Mouse (Mus musculus) forebrain, embryonic 16.5 days (tissue): ENCODE measurements around the gene Bank1. TPM values are rescaled to one million over a fixed set of nuclear protein-coding genes. Genes with fewer than 3 reads are reported as not detected.

ENCODE experiments used
- ATAC-seq: fragments of 200-750 bp; cut with Nextera tagmentation; 2 replicates; pipeline ENCODE4 v1.8.0; 2017; ENCODE audit warnings: mild to moderate bottlenecking, moderate library complexity
- H3K27ac ChIP-seq: fragments of 300-500 bp; sonication (generic); 2 replicates; pipeline ENCODE4 v1.5.1; 2014; ENCODE audit warnings: low read length, control low read depth
- H3K27me3 ChIP-seq: fragments of 300-500 bp; sonication (generic); replicated peaks from 2 replicates; pipeline ENCODE4 v1.6.1; 2014; ENCODE audit warnings: low read length; ENCODE audit not compliant: control insufficient read depth, insufficient read depth
- H3K36me3 ChIP-seq: fragments of 300-500 bp; sonication (generic); 2 replicates; pipeline ENCODE4 v1.6.1; 2014; ENCODE audit not compliant: control insufficient read depth, insufficient read depth
- H3K4me1 ChIP-seq: fragments of 300-500 bp; sonication (generic); replicated peaks from 2 replicates; pipeline ENCODE4 v1.6.1; 2014; ENCODE audit warnings: low read length; ENCODE audit not compliant: control insufficient read depth, insufficient read depth
- H3K4me2 ChIP-seq: fragments of 300-500 bp; sonication (generic); 2 replicates; pipeline ENCODE4 v1.6.1; 2014; ENCODE audit warnings: mild to moderate bottlenecking, low read length, control low read depth
- H3K4me3 ChIP-seq: fragments of 300-500 bp; sonication (generic); replicated peaks from 2 replicates; pipeline ENCODE4 v1.5.1; 2014; ENCODE audit warnings: mild to moderate bottlenecking, low read length, control low read depth
- H3K9ac ChIP-seq: fragments of 300-500 bp; sonication (generic); replicated peaks from 2 replicates; pipeline ENCODE4 v1.6.1; 2014; ENCODE audit warnings: low read depth, low read length, control low read depth
- H3K9me3 ChIP-seq: fragments of 300-500 bp; sonication (generic); 2 replicates; pipeline ENCODE4 v1.6.1; 2016; ENCODE audit warnings: low read length; ENCODE audit not compliant: control insufficient read depth
- WGBS: fragments of 180-500 bp; shearing (Covaris S2); extraction: QIAGEN DNeasy Blood & Tissue Kit; methylation state at CpG from one replicate; pipeline ENCODE4 v1.1.7; 2014; 5-methylcytosine and 5-hydroxymethylcytosine counted together
- polyA plus RNA-seq: library from polyadenylated mRNA; unstranded; fragments of >200 nt; fragmentation: Nextera tagmentation; extraction: Ambion mirVana; gene quantifications from 2 replicates; pipeline ENCODE4 v1.2.1, GENCODE M21; 2015

Bank1 gene
- polyA plus RNA-seq, 1 experiment from 2014 or later = 0.46 TPM

DNA sequence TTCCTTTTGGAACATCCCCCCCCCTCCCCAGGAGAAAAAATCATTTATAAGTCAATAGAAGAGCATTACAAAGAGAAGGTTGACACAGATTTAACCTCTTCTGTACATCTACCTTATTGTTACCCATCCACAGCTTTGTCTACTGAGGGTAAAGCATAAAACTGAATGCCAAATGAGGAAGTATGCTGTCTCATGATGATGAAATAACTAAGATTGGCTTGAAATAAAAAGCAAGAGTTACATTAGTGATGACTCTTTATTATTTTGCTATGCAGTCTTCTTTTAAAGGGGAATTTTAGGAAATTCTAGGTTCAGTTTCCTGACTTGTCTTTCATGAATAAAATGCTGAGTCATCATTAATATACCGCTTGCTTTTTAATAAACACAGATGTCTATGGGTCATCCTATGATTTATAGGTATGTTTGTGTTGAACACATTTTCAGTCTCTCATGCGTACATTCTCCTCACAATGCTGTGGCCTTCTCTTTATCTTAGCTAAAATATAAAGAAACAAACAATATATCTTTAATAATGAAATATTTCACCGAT is 95.2 kb downstream of the Bank1 start:
- Histone ChIP-seq H3K9ac (no peak overlapping the region), H3K36me3 (no peaks in the 10 kb centered on the region), H3K4me2 (no peak overlapping the region), H3K9me3 (no peaks in the 10 kb centered on the region), H3K4me3 (no peak overlapping the region), H3K27ac (no peak overlapping the region), H3K4me1 (no peaks in the 10 kb centered on the region), H3K27me3 (no peaks in the 10 kb centered on the region)
- 94% methylated on average over 3 of the region's 3 CpGs for WGBS
- ATAC-seq = no peak

DNA sequence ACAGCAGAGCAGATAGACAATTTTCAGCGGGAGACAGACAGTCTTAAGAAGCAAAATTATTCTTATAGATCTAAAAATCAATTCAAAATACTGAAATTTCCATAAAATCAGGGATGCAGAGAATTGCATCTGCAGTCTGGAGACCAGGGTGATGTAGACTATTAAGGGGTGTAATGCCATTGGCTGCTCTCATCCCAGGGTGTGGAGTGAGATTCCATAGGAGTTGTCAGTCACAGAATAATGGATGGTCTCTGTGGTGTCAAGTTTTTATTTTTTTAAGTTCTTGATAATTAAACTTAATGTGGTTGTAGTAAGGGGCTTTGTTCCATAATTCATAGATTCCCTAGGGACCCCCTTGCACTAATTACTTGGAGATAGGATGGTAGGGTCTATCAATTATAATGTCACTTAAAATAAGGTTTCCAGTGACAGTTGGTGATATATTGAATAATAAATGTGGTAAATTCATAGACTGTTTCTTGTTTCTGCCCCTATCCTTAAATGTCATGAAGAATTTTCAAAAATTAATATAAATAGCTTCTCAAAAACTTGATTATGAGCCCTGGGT is 136.1 kb downstream of the Bank1 start:
- Histone ChIP-seq H3K27me3 (no peaks in the 10 kb centered on the region), H3K4me1 (no peaks in the 10 kb centered on the region), H3K36me3 (no peaks in the 10 kb centered on the region), H3K4me3 (no peak overlapping the region), H3K27ac (no peak overlapping the region), H3K4me2 (no peak overlapping the region), H3K9me3 (no peaks in the 10 kb centered on the region), H3K9ac (no peak overlapping the region)
- no peak for ATAC-seq
- WGBS = 74% methylated on average over 1 of the region's 1 CpGs

DNA sequence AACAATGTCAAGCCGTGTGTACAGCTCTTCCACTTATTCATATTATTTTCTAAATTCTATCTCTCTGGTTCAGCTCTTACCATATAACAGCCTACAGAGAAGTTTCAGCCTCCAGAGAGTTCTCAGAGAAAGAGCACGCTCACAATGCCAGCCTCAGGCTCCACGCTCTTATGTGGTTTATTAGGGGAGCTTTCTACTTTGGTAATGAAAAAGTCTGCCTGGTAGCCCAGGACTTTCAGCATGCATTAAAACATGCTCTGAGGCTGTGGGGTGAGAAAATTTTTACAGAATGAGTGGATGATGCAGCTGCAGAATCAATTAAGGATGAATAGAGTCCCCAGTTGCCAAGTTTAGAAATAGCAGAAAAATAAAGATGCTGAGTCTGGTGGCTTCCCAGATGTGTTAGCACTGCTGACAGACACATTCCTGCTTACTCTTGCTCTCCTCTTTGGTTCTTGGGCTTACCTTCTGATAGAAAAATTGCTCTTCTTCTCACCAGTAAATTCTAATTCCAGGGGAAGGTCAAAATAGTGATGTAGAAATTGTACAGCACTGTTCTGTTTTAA is 139.2 kb downstream of the Bank1 start:
- ATAC-seq = peak; percentile 80
- 62% methylated on average over 3 of the region's 3 CpGs for WGBS
- H3K9ac ChIP-seq = no peak overlapping the region

DNA sequence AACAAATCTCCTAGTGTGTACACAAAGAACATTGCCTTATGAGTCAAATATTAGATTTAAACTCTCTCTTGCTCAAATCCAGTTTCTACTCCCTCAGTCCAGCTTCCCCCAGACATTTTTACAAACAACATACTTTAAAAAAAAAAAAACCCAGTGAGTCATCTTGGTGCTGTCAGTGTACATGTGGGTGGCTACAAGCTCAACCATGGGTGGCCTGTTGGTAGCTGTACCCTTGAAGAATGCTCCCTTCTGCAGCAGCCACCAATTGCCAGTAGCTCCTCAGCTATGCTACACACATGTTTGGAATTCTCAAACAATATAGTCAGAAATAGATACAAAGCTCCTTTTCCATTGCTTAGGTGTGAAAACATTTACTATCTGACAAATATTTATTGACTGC is 154.2 kb downstream of the Bank1 start:
- Histone ChIP-seq H3K36me3 (no peaks in the 10 kb centered on the region), H3K9me3 (no peaks in the 10 kb centered on the region)
- ATAC-seq = no peak

More for the DNA sequence above, 139.2 kb downstream of the Bank1 start:
- Histone ChIP-seq H3K4me1 (no peaks in the 10 kb centered on the region), H3K4me3 (no peak overlapping the region), H3K36me3 (no peaks in the 10 kb centered on the region), H3K27ac (no peak overlapping the region), H3K9me3 (no peaks in the 10 kb centered on the region), H3K4me2 (no peak overlapping the region), H3K27me3 (no peaks in the 10 kb centered on the region)

DNA sequence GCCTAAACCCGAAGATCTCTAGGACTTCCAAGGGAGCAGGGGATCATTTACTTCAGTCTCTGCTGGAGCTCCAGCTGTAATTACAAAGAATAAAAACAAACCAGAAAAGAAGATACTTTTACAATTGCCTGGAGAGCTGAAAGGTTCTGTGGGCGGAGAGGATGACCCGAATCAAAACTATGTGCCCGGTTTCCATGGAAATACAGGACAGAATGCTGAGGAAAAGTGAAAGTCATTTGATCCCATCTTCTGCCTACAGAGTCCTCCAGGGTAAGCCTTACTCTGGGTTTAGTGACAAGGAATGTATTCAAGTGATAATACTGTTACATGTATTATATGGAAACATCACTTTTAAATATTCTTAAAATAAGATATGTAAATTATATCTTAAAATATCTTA is 157.8 kb downstream of the Bank1 start:
- no peak overlapping the region for H3K27ac ChIP-seq
- 57% methylated on average over 4 of the region's 4 CpGs for WGBS
- ATAC-seq = no peak
- no peaks in the 10 kb centered on the region for H3K36me3 ChIP-seq
- H3K27me3 ChIP-seq = no peaks in the 10 kb centered on the region
- H3K4me3 ChIP-seq = no peak overlapping the region
- H3K9me3 ChIP-seq = no peaks in the 10 kb centered on the region
- H3K4me2 ChIP-seq = no peak overlapping the region
- 0 out of 2 replicates have a peak, but pooled peaks cover 2% of the 10 kb centered on the region for H3K4me1 ChIP-seq
- no peak overlapping the region for H3K9ac ChIP-seq

More for the DNA sequence above, 154.2 kb downstream of the Bank1 start:
- Histone ChIP-seq H3K27me3 (no peaks in the 10 kb centered on the region), H3K4me2 (no peak overlapping the region), H3K4me1 (no peaks in the 10 kb centered on the region), H3K27ac (no peak overlapping the region), H3K9ac (no peak overlapping the region), H3K4me3 (no peak overlapping the region)

DNA sequence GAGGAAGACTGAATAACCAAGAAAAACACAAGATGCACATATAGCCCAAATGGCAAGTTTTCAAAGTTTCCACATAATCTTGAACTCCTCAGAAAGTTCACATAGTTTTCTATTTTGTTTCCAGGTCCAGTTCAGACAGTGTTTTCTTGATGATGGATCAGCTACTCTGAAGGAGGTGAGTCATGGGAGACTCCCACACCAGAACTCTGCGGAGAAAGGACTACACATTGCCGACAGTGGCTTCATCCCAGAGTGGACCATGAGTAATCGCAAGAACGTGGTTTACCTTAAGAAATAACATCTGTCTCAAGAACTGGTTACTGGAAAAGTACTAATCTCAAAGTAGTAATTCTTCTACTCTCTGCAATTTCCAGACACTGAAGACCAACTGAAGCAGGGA is 159.2 kb downstream of the Bank1 start:
- 96% methylated on average over 4 of the region's 4 CpGs for WGBS
- Histone ChIP-seq H3K4me2 (no peak overlapping the region), H3K4me1 (0 out of 2 replicates have a peak, but pooled peaks cover 2% of the 10 kb centered on the region), H3K4me3 (no peak overlapping the region), H3K9me3 (no peaks in the 10 kb centered on the region), H3K9ac (no peak overlapping the region), H3K36me3 (no peaks in the 10 kb centered on the region), H3K27ac (no peak overlapping the region), H3K27me3 (no peaks in the 10 kb centered on the region)
- ATAC-seq = no peak

DNA sequence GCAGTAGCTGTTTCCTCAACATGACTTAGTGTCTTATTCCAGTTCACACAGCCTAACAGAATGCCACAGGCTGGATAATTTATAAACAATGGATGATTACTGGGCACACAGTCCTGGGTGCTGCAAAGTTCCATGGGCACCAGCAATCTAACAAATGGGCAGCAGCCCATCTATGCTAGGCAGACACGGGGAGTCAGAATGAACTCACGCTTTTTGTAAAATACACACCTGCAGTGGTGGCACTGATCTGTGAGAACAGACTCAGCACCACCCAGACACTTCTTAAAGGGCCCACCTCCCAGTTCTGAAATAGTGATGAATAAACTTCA is 159.9 kb downstream of the Bank1 start:
- Histone ChIP-seq H3K9ac (no peak overlapping the region), H3K27ac (no peak overlapping the region), H3K4me1 (0 out of 2 replicates have a peak, but pooled peaks cover 2% of the 10 kb centered on the region), H3K4me2 (no peak overlapping the region), H3K4me3 (no peak overlapping the region), H3K27me3 (no peaks in the 10 kb centered on the region), H3K9me3 (no peaks in the 10 kb centered on the region), H3K36me3 (no peaks in the 10 kb centered on the region)
- peak; percentile 36; the same call in 1 of the 2 replicates for ATAC-seq
- 80% methylated on average over 2 of the region's 2 CpGs for WGBS

DNA sequence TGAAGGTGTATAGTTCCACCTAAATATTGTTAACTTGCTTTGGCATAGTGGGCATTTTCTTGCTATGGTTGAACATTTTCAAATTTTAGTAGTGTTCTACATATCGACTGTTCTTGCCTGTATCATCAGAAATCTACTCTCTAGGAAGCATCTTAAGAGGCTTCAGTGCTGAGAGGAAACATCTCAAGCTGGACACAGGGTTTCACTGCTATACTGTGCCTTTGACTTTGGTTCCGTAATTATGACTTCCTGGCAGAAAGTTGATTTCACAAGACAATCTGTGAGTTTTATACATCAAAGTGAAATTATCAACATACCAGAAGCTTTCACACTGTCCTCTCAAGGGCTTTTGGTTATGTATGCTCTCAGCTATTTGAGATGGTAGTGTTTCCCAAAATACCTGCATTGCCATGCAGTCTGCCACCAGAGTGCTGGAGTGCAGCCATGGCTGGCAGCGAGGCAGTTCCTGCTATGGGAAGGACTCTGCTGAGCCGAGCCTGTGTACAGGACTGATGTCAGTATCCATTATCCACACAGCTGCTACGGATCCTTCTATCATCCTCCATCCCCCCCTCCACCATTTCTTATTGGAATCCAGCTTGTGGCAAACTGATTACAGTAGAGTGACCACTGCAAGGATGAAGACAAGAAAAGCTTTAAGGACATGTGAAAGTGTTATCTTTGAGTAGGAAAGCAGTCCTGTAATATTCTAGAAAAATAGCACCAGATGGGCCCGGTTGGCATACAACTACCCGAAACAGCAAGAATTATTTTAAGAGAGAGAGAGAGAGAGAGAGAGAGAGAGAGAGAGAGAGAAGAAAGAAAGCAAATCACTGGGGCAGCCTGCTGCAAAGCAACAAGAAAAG is 160.5 kb downstream of the Bank1 start:
- no peak overlapping the region for H3K9ac ChIP-seq
- H3K4me3 ChIP-seq = no peak overlapping the region
- WGBS = 69% methylated on average over 7 of the region's 7 CpGs
- peak; percentile 76 for ATAC-seq
- H3K36me3 ChIP-seq = no peaks in the 10 kb centered on the region
- H3K27me3 ChIP-seq = no peaks in the 10 kb centered on the region
- no peak overlapping the region for H3K27ac ChIP-seq
- H3K4me2 ChIP-seq = no peak overlapping the region
- H3K4me1 ChIP-seq = 0 out of 2 replicates have a peak, but pooled peaks cover 2% of the 10 kb centered on the region
- H3K9me3 ChIP-seq = no peaks in the 10 kb centered on the region

DNA sequence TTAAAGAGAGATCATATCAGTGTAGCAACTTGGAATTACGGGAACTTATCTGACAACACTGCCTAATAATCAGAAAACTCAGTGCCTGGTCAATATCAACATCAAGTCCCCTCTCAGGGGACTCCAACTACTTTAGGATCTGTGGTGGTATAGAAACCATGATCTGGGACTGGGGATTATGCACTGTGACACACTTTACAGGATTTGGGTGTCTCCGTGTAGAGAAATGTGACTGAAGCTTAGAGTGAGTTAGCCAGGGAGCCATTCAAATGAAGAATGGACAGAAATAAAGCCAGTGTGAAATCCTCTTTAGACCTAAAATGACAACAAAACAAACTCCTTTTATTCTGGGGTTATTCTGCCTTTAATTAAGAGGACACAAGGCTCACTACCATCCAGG is 167.8 kb downstream of the Bank1 start:
- Histone ChIP-seq H3K9ac (no peak overlapping the region), H3K4me2 (no peak overlapping the region), H3K4me3 (no peak overlapping the region), H3K27me3 (no peaks in the 10 kb centered on the region), H3K36me3 (no peaks in the 10 kb centered on the region), H3K4me1 (no peaks in the 10 kb centered on the region), H3K9me3 (no peaks in the 10 kb centered on the region), H3K27ac (no peak overlapping the region)
- ATAC-seq = no peak
- WGBS = 61% methylated on average over 2 of the region's 2 CpGs
